Mouse (Mus musculus): ENCODE results near the gene Zfp367.

Zfp367 gene

DNA sequence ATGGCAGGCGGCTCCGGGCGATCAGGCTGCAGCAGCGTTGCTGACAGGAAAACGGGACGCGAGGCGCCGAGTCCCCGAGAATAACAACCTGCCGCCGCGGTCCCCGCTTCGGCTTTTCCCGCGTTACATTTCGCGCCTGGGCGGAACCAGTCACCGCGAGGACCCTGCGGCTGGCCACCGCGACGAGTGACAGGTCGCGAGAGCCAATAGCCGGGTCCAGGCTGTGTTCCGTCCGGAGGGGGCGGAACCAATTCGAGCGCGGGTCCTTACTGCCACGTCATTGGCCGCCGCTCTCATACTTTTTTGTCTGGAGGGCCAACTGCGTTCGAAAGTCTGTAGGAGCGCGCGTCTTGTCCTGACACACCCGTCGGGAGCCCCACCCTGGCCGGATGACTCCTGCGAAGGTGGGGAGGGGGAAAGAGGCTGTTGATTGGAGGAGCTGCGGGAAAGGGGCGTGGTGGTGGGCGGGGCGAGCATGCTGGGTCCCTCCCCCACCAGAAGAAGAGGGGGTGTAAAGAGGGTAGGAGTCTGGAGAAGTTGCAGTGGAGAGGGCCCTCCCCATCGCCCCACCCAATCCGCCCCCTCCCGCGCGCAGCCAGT, at the start of gene Zfp367:
Zfp367 (minus strand) TSS at position 120 of the 600 bp plus-strand sequence.
- peak; percentile 95 for DNase-seq

DNA sequence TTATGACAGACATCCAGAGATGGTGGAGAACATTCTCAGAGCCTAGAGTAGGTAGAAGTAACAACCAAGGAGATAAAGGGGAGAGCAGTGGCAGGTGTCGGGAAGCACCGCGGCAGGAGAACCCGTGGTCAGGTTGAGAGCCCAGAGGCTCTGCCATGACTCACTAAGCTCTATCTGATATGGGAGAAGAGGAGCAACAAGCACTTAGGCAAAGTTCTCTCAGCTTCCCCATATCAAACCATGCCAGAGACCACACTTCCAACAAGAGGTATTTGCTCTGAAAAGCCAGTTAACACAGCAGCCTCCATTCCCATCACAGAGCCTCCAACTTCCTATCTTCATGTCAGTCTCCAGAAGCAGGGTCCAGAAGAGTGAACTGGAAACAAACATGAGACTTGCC, 47.9 kb upstream of the Zfp367 start:
- DNase-seq = no peak

DNA sequence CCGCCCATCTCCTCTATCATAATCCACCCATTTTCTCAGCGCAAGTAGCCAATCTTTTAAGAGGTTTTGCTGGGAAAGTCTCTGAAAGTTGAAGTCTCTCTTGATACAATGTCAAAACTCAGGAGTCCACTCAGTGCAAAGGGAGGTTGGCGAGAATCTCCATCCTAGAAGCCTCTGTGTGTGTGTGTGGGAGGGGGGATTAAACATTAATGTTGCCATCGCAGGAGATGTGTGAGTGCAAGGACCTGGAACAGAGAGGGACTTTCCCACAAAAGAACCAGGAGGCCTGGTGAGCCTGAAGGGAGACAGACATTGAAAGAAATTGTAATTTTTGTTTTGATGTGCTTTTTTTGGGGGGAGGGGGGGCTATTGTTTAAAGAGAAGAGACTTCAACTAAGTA, 45.3 kb upstream of the Zfp367 start:
- DNase-seq = no peak

DNA sequence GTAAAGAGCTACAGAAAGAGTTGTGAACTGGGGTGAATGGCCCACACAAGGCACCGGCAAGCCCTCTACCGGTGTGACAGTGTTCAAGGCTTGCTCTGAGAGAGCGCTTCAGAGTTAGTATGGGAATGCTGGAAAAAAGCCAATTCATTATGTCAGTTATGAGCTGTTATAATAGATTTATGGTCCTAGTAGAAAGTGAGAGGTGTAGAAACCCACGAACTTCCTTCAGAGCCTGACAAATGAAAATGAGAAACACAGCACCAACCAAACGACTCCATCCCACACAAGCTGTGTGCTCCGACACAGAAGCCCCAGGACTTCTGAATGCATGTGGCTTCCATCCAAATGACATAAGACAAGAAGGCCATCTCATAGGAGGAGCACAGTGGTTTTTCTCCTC, 44.9 kb upstream of the Zfp367 start:
- DNase-seq = no peak

DNA sequence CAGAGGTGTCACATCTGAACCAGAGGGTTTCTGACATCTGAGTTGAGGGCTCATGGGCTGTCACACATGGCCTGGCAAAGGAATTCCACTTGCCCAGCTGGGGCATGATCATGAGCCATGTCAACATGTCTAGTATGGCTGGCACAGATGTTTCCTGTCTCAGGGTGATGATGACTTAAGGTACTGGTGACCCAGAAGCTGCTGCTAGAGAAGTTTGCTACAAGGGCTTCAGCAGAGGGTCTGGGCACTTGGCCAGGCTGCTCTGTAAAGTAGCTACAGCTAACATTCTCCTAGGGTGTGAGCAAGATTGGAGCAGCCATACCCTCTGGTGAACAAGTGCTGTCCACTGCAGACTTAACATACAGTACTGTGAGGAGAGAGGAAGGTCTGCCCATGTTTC, 34.1 kb upstream of the Zfp367 start:
- DNase-seq = no peak

DNA sequence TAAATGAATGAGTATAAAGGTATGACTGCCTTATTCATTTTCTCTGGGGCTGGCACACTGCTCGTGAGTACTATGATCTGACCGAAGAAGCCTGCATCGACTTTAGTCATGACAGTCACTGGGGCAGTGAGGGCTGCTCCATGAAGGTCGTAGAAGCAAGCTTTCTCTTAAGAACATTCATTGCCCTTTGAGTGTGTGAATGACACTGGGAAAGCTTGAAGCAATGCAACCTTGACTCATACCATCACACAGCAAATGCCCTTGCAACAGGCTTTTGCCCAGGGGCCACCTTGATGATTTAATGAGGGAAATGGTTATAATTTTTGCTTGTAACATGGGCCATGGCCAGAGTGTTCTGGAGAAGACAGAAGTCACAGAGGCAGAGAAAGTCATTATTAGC, 33.5 kb upstream of the Zfp367 start:
- no peak for DNase-seq

DNA sequence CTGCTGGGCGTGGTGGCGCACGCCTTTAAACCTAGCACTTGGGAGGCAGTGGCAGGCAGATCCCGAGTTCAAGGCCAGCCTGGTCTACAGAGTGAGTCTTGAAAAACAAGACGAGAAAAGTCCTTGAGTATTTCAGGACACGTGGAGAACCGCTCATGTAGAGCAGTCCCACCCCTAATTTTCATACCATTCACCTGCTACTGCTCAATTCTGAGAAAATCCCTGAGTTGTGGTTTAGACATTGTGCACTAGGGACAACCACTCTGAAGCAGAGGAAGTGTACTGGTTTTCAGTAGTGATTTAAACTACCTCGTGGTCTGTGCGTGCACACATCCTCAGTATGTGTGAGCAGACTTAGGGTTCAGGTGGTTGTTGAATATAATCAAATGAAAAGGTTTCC, 32.6 kb upstream of the Zfp367 start:
- DNase-seq = no peak

DNA sequence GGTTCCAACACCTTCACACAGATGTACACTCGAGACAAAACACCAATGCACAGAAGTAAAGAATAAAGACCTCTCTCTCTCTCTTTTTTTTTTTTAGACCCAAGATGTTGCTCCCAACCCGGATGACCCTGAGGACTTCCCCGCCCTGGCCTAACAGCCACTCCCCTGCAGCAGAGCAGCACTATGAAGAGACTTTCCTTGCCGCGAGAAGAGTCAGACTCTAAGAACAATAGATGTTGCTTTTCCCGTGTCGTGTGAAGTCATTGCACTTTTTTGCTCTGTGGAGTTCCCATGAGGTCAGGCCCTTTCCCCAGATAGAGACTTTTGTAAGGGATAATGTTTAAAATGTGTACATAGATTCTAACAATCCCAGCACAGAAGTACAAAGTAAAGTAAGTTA, 32.2 kb upstream of the Zfp367 start:
- DNase-seq = no peak

DNA sequence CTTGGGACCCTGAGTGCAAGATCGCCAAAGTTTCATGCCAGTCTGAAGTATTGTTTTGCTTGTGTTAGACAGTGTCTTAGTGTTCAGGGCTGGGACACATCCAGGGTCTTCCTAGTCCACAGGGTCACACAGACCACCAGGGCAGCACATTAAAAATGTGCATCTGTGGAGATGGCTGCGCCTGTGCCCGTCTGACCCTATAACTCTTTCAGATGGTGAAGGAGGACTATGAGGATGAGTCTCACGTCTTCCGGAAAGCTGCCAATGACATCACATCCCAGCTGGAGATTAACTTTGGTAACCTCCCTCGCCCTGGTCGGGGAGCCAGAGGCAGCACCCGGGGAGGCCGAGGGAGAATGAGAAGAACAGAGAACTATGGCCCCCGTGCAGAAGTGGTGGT, 31.4 kb upstream of the Zfp367 start:
- DNase-seq = no peak

DNA sequence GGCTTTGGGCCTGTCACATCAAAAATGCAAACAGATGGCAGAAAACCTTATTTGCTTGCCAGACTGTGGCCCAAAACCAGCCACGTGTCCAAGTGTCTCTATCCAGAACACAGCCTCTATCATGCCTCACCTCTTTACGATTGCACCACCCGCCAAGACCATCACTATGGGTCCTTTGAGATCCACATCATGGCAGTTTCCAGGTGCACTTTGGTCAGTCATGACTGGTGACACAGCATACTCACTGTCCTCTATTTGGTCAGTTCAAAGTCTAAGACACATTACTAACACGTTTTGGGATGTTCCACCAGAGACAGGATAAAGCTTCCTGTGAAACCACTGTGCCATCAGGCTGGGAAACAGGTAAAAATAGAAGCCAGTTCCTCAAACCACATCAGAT, 30.6 kb upstream of the Zfp367 start:
- no peak for DNase-seq

DNA sequence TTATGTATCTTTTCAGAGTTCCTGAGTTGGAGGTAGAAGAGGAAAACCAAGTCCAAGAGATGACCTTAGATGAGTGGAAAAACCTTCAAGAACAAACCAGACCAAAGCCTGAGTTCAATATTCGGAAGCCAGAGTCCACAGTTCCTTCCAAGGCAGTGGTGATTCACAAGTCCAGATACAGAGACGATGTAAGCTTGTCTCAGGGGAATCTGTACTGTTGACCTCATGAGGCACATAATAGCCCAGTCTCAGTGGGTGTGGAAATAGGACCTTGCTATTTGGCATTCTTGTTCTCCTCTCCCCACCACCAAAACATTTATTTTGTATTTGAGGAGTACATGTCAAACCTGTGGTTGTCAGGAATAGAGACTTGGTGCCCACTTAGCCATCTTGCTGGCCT, 29.1 kb upstream of the Zfp367 start:
- DNase-seq = no peak

DNA sequence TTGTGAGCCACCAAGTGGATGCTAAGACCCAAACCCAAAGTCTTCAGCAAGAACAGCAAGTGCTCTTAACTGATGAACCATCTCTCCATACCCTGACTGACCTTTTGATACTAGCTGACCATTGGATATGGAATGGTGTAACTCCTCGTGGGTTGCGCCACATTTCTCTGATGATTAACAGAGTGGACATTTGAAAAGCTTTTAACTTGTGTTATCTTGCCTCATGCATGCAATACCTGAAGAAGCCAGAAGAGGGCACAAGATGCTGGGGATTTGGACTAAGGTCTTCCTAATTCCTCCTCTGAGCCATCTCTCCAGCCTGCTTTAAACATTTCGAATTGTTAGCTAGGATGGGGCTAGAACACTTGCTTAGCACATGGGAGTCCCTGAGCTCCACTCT, 27.9 kb upstream of the Zfp367 start:
- no peak for DNase-seq

DNA sequence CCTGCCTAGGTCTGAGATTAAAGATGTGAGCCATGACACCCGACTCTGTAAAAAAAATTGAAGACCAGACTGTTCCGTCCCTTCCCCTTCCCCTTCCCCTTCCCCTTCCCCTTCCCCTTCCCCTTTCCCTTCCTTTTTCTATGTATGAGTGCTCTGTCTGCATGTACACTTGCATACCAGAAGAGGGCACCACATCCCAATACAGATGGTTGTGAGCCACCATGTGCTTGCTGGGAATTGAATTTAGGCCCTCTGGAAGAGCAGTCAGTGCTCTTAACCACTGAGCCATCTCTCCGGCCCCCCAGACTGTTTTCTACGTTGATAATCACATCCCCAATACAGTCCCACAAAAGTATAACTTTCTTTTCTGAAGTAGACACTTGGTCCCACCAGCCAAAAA, 27.3 kb upstream of the Zfp367 start:
- DNase-seq = no peak

DNA sequence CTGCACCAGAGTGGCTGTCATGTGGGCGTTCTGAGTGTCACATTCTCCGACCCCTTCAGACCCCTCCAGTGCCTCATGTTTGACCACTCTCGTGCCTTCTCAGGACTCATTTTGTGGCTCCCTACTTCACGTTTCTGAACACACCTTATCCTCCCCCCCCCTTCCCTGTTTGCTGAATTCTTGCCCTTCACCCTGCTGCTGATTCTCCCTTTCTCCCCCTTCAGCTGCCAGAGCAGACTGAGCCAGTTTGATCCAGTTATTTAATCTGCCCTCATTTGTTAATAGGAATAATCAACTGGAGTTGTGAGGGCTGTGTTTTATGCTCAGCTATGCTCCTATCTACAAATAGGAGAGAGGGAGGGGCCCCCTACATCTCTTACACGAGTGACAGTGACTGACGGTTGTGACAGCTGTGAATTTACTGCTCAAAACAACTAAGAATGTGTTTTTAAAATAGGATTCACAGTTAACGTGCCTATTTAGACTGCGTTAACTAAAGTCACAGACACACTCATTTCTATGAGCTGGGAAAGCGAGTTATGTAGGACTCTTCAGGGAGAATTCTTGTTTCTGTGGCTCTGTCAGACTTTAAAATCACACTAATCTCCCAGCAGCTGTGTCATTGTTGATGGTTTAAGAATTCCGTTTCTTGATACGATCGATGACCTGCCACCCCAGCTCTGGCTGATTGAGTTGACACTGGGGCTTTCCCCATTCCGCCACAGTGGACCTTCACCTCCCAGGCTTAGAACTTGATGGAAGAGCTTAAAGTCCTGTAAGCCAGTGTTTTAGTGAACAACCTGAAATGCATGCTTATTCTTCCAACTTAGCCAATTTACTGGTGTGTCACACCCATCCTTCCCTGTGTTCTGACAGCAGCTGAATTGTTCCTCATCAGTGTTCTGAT, 26.0 kb upstream of the Zfp367 start:
- DNase-seq = no peak

DNA sequence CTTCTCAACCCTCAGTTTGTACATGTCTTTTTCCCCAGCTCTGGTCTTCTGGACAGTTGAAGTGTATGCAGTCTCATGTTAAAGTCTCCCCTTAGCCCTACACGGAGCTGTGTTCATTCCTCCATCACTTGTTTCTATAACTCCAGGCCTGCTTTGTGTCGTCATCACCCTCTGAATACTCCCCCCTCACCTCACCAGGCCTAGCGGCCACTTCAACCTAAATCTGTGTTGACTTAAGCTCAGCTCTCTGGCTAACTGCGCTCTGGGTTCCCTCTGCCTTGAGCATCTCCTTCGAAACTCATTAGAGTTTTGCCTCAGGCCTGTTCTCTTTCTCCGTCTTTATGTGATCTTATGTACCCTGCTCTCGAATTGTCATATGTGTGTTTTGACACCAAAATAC, 25.0 kb upstream of the Zfp367 start:
- DNase-seq = no peak

DNA sequence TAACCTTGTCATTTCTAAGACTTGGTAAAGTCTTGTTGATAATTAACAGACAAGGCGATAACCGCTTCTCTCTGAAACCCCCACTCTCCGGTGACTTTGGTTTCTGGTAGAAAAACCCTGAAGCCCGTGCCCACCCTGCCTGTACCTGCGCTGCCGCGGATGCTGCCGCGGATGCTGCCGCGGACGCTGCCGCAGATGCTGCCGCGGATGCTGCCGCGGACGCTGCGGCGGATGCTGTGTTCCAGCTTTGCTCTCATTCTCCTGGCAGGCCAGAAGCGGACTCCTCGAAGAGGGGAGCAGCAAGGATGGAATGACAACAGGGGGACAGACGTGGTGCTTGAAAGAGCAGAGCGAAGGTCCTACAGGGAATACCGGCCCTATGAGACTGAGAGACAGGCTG, 16.7 kb upstream of the Zfp367 start:
- no peak for DNase-seq

DNA sequence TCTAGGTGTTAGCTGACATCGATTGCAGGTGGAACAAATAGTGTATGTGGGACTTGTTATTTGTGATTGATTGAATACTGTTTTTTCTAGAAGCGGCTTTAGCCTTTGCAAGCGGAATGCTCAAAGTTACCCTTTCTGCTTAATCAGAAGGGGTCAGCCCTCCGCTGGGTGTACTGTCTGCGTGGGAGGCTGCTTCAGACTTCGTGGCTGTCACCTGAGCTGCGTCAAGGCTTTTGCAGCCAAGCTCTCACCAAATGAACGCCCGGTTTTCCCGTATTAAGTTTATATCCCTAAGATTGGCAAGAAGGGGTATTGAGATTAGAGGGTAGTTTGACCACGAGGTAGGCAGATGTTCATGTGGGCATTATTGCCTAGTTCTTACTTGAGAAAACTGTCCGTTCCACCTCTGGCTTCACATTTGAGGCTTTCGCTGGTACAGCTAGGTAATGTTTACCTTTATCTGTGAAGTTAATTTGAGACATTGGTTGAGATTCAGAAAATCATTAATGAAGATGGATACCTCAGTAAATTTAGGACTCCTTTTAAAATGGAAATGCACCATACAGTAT, 10.2 kb upstream of the Zfp367 start:
- no peak for DNase-seq

DNA sequence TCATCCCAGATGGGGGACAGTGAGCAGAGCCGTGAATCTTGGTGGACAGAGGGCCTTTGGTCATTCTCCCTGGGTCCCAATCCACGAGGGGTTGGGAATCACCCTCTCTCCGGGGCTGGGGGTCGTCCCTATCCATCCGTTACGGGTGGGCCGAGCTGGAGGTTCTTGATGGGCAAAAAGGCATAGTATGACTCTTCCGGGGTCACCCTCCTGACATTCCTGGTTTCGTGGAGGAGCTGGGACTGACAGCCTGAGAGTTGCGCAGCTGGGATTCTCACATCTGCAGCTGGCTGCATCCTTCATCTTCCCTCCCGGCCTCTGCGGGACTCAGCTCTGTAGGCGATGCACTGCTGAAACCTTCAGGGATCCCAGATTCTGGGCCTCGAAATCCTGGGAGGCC, 9.6 kb upstream of the Zfp367 start:
- no peak for DNase-seq

DNA sequence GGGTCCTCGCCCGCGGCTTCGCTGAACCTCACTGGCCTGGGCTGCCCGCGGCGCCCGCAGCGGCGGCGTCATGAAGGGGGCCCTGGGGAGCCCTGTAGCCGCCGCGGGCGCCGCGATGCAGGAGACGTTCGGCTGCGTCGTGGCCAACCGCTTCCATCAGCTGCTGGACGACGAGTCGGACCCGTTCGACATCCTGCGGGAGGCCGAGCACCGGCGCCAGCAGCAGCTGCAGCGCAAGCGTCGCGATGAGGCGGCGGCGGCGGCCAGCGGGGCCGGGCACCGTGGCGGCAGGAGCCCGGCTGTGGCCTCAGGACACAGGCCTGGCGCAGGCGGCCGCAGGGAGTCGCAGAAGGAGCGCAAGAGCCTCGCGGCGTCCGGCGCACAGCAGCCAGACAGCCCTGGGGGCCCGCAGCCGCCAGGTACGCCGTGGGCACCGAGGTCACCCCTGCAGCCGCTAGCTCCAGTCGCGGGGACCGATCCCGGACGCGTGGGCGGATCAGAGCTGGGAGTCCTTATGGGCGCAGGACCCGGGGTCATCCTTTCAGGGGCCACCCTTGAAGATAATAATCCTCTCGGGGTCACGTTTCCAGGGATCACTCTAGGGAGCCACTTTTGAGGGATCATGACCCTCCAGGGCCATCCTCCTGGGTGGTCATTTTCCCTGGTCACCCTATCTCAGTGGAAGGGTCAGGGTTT, 9.1 kb upstream of the Zfp367 start:
- peak; percentile 73 for DNase-seq

DNA sequence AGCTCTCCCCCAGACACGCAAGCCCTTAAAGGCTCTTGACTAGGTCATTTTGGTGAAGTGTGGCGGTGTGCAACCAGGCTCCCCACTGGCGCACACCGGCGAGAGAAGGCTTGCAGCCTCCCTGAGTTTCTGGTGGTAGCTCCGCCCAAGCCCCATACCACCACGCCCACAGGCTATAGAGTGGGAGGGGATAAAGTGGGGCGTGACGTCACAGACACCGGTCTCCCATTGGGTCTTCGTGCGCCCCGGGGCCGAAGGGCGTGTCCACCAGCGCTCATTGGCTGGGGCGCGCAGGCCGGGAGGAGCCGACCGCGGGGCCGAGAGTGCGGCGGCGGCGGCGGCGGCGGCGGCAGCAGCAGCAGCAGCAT, 8.5 kb upstream of the Zfp367 start, which contains the start of gene Habp4:
Habp4 (plus strand) TSS at position 277 of the 368 bp plus-strand sequence.
- DNase-seq = peak; percentile 98

DNA sequence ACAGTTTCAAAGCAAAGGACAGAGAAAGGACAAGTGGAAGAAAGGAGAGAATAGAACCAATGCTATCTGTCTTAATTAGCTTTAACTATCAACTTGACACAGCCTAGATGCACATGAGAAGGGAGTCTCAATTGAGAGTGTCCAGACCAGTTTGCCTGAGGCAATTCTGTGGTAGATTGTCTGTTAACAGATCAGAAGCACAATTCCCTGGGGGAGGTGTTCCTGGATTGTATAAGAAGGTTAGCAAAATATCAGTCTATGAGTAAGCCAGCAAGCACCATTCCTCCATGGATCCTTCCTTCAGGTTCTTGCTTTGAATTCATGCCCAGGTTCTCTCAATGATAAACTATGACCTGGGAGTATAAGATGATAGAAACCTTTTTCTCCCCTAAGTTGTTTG, 4.0 kb upstream of the Zfp367 start:
- DNase-seq = no peak

DNA sequence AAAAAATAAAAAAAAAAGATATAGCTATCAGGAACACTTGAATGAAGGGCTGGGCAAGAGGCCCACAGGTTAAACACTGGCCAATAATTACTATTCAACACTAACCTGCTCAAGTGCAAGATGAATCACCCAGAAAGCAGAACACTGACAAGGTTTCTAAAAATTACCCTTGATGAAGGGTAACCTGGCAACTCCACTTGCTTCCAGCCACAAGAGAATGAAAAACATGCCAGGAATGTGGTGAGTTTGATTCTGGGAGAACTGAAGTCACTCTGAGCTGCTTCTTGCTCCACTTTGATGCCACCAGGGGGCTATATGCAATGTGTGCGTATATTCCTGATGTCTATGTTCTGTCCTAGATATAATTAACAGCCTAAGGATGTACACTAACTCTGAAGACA, 2.2 kb upstream of the Zfp367 start:
- no peak for DNase-seq

DNA sequence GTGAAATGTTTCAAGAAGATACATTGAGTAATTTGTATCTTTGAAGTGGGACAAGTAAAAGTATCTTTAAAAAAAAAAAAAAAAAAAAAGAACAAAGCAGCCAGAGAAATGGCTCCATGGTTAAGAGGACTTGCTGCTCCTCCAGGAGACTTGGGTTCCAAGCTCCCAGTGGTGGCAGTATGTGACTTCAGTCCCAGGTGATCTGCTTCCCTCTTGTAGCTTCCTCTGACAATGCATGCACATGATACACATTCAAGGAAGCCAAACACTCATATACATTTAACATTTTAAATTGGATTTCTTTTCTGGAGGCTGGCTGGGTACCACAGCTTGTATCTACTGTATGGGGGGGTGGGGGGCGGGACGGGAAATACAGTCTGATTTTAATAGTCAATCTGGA, 1.6 kb upstream of the Zfp367 start:
- DNase-seq = no peak
